Mouse (Mus musculus): ENCODE data around the gene Gpatch8. TPM values are rescaled to one million over a fixed set of nuclear protein-coding genes. Genes with fewer than 3 reads are reported as not detected.
A peak's percentile ranks its signal among the peaks of the same experiment; 100 is the strongest.

Gene Gpatch8
- polyA plus RNA-seq, 1 experiment from 2014 or later: 27.5 TPM

DNA sequence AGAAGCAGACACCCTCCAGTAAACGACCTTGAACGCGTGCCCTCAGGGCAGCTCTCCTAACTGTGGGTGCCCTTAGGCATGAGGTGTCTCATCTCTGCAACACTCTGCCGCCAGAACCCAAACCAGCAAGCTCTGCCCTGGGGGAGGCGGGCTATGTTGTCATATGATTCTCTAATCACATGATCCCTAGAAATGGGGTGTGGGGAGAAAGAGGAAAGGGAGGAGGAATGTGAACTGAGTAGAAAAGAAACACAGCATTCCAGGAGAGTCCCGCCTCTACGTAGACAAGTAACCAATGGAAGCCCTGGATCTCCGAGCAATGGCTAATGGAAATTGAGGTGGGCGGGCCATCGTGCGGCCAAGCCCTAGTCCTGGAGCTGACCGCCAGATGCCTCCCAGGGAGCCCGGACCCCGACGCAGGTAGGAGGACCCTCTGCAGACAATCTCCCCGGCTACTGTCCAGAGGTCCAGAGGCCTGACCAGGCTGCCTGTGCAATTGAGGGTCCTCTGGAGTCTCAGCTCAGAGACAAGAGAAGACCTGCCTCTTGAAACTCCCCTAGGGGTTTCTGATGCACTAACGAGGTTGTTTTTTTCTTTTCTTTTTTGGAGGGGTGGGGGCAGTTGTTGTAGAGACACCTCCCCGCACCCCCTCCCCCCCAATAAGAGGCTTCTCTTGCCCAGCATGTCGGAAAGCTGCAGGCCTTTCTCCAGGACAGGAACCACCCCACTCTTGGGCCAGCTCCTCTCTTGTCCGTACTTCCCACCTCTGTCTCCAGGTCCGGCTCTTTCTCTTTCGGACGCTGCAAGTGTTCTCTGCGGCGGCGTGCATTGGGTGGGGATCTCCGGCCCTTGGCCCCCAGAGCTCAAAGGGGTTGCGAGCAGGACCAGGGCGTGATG is 125.8 kb downstream of the Gpatch8 start, which contains the start of gene Grn:
Gene Grn (plus strand): TSS at position 195 of the 897 bp plus-strand sequence.
- no peaks in the 10 kb centered on the region for H3K27me3 ChIP-seq
- peak; percentile 86 for DNase-seq (ENCODE audit: low read depth, low spot score)
- ChIA-PET CTCF (interaction anchor here (0.7 to 4.7 kb wide), 13 partner anchors 9 to 131 kb away, joined by 3 to 33 read pairs (median 4); partner anchors contain the start of genes Fam171a2 and Ubtf), POLR2A (interaction anchor here (0.7 to 2.2 kb wide), 7 partner anchors 9 to 123 kb away, joined by 3 to 23 read pairs (median 3); partner anchors contain the start of gene Ubtf)
- ATAC-seq: peak; percentile 82
- no peak for TF ChIP-seq CTCF (IDR thresholded peaks at IDR 0.05)
- in situ Hi-C loops (cut with MboI; ENCODE audit: low pct_unique_long_range_greater_than_20kb): no loop called here

DNA sequence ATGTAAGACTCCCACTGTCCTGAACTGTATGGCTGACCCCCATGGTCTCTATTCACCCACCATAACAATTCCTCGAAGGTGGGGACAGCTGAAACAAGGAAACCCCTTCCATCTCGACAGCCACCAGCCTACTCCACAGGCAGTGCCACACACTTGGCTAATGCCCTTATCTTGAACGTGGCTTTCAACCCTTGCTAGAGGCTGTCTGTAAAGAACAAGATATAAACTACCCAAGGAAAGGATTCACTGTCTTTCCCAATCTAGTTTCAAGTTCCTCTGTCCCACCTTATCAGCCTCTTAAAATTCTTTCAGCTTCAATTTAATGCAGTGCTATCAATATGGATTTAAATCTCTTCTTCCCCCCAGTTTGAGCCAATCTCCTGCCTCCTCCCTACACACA is 126.6 kb downstream of the Gpatch8 start:
- ATAC-seq: no peak
- ChIA-PET CTCF (interaction anchor here (1.4 to 4.7 kb wide), 2 partner anchors 17 to 18 kb away, joined by 3 to 33 read pairs; partner anchors contain the start of gene Fam171a2), POLR2A (interaction anchor here (0.9 to 2.2 kb wide), 3 partner anchors 16 to 111 kb away, joined by 3 to 23 read pairs (median 3); partner anchors contain the start of gene Ubtf)
- in situ Hi-C loops (cut with MboI; ENCODE audit: low pct_unique_long_range_greater_than_20kb): no loop called here
- no peaks in the 10 kb centered on the region for H3K27me3 ChIP-seq
- no peak for TF ChIP-seq CTCF (IDR thresholded peaks at IDR 0.05)
- DNase-seq (ENCODE audit: low read depth, low spot score): no peak

DNA sequence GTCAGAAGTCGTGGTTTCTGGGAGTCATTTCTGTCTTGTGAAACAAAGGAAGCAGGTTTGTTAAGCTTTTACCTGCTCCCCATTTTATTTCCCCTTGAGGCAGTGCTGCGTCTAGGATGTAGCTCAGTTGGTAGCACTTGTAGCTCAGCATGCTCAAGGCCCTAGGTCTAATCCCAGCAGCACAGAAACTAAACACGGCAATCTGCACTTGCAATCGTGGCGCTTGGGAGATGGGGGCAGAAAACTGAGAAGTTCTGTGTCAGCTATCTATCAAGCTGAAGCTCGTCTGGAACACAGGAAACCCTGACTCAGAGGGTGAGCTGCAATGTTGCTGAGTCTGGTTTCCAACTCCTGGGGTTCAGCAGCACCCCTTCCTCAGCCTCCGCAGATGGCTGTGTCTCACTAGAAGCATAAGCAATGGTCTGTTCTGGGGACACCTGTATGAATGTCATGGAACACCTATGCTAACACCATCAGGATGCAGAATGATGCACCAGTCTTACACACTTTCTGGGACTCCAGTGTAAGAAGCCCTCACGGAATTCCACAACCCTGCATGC is 127.1 kb downstream of the Gpatch8 start:
- DNase-seq (ENCODE audit: low read depth, low spot score) (no peak), ATAC-seq (no peak)
- ChIA-PET POLR2A (interaction anchor here (0.9 to 2.2 kb wide), 2 partner anchors 17 to 110 kb away, joined by 3 to 23 read pairs; partner anchors contain the start of gene Ubtf), CTCF (interaction anchor here (4.7 kb wide), 1 partner anchor 16 kb away, joined by 33 read pairs; no protein-coding TSS in a partner anchor)
- in situ Hi-C loops (cut with MboI; ENCODE audit: low pct_unique_long_range_greater_than_20kb): no loop called here
- no peak for TF ChIP-seq CTCF (IDR thresholded peaks at IDR 0.05)
- no peaks in the 10 kb centered on the region for H3K27me3 ChIP-seq

Other genes starting within 250 kb of the Gpatch8 start
- gene Ubtf, start 236.7 kb downstream of the Gpatch8 start, polyA plus RNA-seq (2021): 101 TPM
- not detected for gene Slc4a1, start 190.2 kb downstream of the Gpatch8 start, polyA plus RNA-seq (2021)
- 12.1 TPM for gene Rundc3a, start 163.0 kb downstream of the Gpatch8 start, polyA plus RNA-seq (2021)
- gene Slc25a39, start 148.4 kb downstream of the Gpatch8 start, polyA plus RNA-seq (2021): 388 TPM
- 491 TPM for gene Grn, start 126.1 kb downstream of the Gpatch8 start, polyA plus RNA-seq (2021)
- gene Fam171a2, start 108.7 kb downstream of the Gpatch8 start, polyA plus RNA-seq (2021): 13.1 TPM
- 1.9 TPM for gene Itga2b, start 86.3 kb downstream of the Gpatch8 start, polyA plus RNA-seq (2021)
- not detected for gene Gm11627, start 23.1 kb upstream of the Gpatch8 start, polyA plus RNA-seq (2021)
- 16.9 TPM for gene Fzd2, start 48.0 kb upstream of the Gpatch8 start, polyA plus RNA-seq (2021)
- gene Meioc, start 107.3 kb upstream of the Gpatch8 start, polyA plus RNA-seq (2021): 0.09 TPM
- gene Ccdc43, start 141.4 kb upstream of the Gpatch8 start, polyA plus RNA-seq (2021): 41.4 TPM
- 5.3 TPM for gene Adam11, start 205.0 kb upstream of the Gpatch8 start, polyA plus RNA-seq (2021)

Data from Patski (cell line).